Mouse (Mus musculus) MEL (cell line): ENCODE results near the gene Stat2. TPM values are rescaled to one million over a fixed set of nuclear protein-coding genes. Genes with fewer than 3 reads are reported as not detected.

Experiments used
- DNase-seq: peaks from one replicate; pipeline ENCODE4 v3.0.0; 2011; ENCODE audit warnings: low read depth, low spot score
- H3K27ac ChIP-seq: 2 replicates; pipeline ENCODE4 v1.5.1; 2012; ENCODE audit warnings: low read depth, mild to moderate bottlenecking, control low read depth, low read length, moderate library complexity; ENCODE audit not compliant: control insufficient read depth
- H3K27me3 ChIP-seq, 2 experiments: fragments of 150-350 bp in 1 of 2; sonication (generic) in 1 of 2; 2 replicates each; pipeline ENCODE4 v1.6.1; 2012; ENCODE audit warnings: low read length in 2 of 2, mild to moderate bottlenecking in 2 of 2, improper control_type of control experiment in 1 of 2, moderate library complexity in 1 of 2; ENCODE audit not compliant: insufficient read depth in 2 of 2, control insufficient read depth in 1 of 2
- H3K36me3 ChIP-seq, 2 experiments: 2 replicates each; pipeline ENCODE4 v1.6.1; 2012 to 2014; ENCODE audit warnings: low read length in 2 of 2, improper control_type of control experiment in 1 of 2, inconsistent platforms in 1 of 2, mild to moderate bottlenecking in 1 of 2; ENCODE audit not compliant: insufficient read depth in 2 of 2, control insufficient read depth in 1 of 2
- H3K4me1 ChIP-seq, 2 experiments: fragments of 150-350 bp in 1 of 2; sonication (generic) in 1 of 2; 2 replicates each; pipeline ENCODE4 v1.6.1; 2012; ENCODE audit warnings: low read length in 2 of 2, improper control_type of control experiment in 1 of 2, mild to moderate bottlenecking in 1 of 2; ENCODE audit not compliant: insufficient read depth in 2 of 2, control insufficient read depth in 1 of 2
- H3K4me3 ChIP-seq, 2 experiments: fragments of 150-350 bp in 1 of 2; sonication (generic) in 1 of 2; 2 replicates each; pipeline ENCODE4 v1.5.1; 2012; ENCODE audit warnings: low read depth in 2 of 2, low read length in 2 of 2, mild to moderate bottlenecking in 2 of 2, moderate library complexity in 2 of 2, control low read depth in 1 of 2, improper control_type of control experiment in 1 of 2; ENCODE audit not compliant: control insufficient read depth in 1 of 2, insufficient read depth in 1 of 2
- H3K79me2 ChIP-seq: 2 replicates; pipeline ENCODE4 v1.6.1; 2012; ENCODE audit warnings: mild to moderate bottlenecking, low read length, moderate library complexity; ENCODE audit not compliant: control insufficient read depth, poor library complexity, insufficient read depth
- H3K9ac ChIP-seq: 2 replicates; pipeline ENCODE4 v1.6.1; 2012; ENCODE audit warnings: low read depth, mild to moderate bottlenecking, control low read depth, low read length, moderate library complexity; ENCODE audit not compliant: control insufficient read depth, poor library complexity, severe bottlenecking
- H3K9me3 ChIP-seq: fragments of 150-350 bp; sonication (generic); replicated peaks from 2 replicates; pipeline ENCODE4 v1.6.1; 2012; ENCODE audit warnings: mild to moderate bottlenecking, low read length, improper control_type of control experiment, moderate library complexity; ENCODE audit not compliant: insufficient read depth
- CTCF ChIP-seq, 3 experiments: IDR thresholded peaks in 2 of 3; conservative IDR thresholded peaks in 1 of 3; 2 replicates each; pipeline ENCODE4 v1.5.1; 2011 to 2012; ENCODE audit warnings: low read length in 3 of 3, low read depth in 2 of 3, mild to moderate bottlenecking in 2 of 3, improper control_type of control experiment in 1 of 3, inconsistent platforms in 1 of 3, mixed read lengths in 1 of 3, moderate library complexity in 1 of 3; ENCODE audit not compliant: control insufficient read depth in 1 of 3, insufficient read depth in 1 of 3, poor library complexity in 1 of 3, severe bottlenecking in 1 of 3
- ELF1 ChIP-seq: IDR thresholded peaks from 2 replicates; pipeline ENCODE4 v1.6.1; 2014; ENCODE audit warnings: low read depth, mild to moderate bottlenecking, inconsistent platforms, low read length, improper control_type of control experiment, moderate library complexity
- GATA1 ChIP-seq: IDR thresholded peaks from 2 replicates; pipeline ENCODE4 v1.6.1; 2011; ENCODE audit warnings: low read depth, low read length, improper control_type of control experiment
- MAX ChIP-seq: IDR thresholded peaks from 2 replicates; pipeline ENCODE4 v1.6.1; 2011; ENCODE audit warnings: low read length, improper control_type of control experiment
- POLR2A ChIP-seq, 2 experiments: IDR thresholded peaks; 2 replicates each; pipeline ENCODE4 v1.6.1; 2011 to 2012; ENCODE audit warnings: low read length in 2 of 2, mild to moderate bottlenecking in 2 of 2, control low read depth in 1 of 2, improper control_type of control experiment in 1 of 2, low read depth in 1 of 2, moderate library complexity in 1 of 2; ENCODE audit not compliant: control insufficient read depth in 1 of 2, insufficient read depth in 1 of 2, poor library complexity in 1 of 2
- RAD21 ChIP-seq: IDR thresholded peaks from 2 replicates; pipeline ENCODE4 v1.6.1; 2011; ENCODE audit warnings: mild to moderate bottlenecking, low read depth, low read length, improper control_type of control experiment
- SMC3 ChIP-seq: IDR thresholded peaks from 2 replicates; pipeline ENCODE4 v1.6.1; 2011; ENCODE audit warnings: low read depth, low read length, improper control_type of control experiment
- TBP ChIP-seq: IDR thresholded peaks from 2 replicates; pipeline ENCODE4 v1.8.0; 2011; ENCODE audit warnings: low read depth, low read length, improper control_type of control experiment
- UBTF ChIP-seq: IDR thresholded peaks from 2 replicates; pipeline ENCODE4 v1.6.1; 2012; ENCODE audit warnings: low read depth, mild to moderate bottlenecking, inconsistent platforms, low read length, improper control_type of control experiment, moderate library complexity, borderline replicate concordance; ENCODE audit not compliant: insufficient read depth
- ZC3H11A ChIP-seq: IDR thresholded peaks from 2 replicates; pipeline ENCODE4 v1.6.1; 2012; ENCODE audit warnings: low read depth, mild to moderate bottlenecking, inconsistent platforms, low read length, improper control_type of control experiment
- ZKSCAN1 ChIP-seq: IDR thresholded peaks from 2 replicates; pipeline ENCODE4 v1.6.1; 2012; ENCODE audit warnings: low read depth, mild to moderate bottlenecking, inconsistent platforms, low read length, improper control_type of control experiment, moderate library complexity
- ZNF384 ChIP-seq: IDR thresholded peaks from 2 replicates; pipeline ENCODE4 v1.6.1; 2012; ENCODE audit warnings: low read depth, mild to moderate bottlenecking, inconsistent platforms, low read length, improper control_type of control experiment
- polyA plus RNA-seq, 2 experiments: library from polyadenylated mRNA; stranded (reverse) in 1 of 2; unstranded in 1 of 2; fragments of >175 nt in 1 of 2; fragments of >200 nt in 1 of 2; gene quantifications; 2 replicates each; pipeline versions ENCODE4 v1.2.1 to v1.2.4; 2012; ENCODE audit warnings: low replicate concordance in 2 of 2, low read depth in 1 of 2; ENCODE audit not compliant: insufficient read length in 2 of 2, insufficient read depth in 1 of 2, missing spikeins in 1 of 2
- total RNA-seq: library from RNA; depleted of rRNA; stranded (reverse); fragments of 300-350 nt; gene quantifications from 2 replicates; pipeline ENCODE4 v1.2.3, GENCODE M21; 2012

The Stat2 gene
- total and polyA plus RNA-seq, 3 experiments = 3.6 to 6.6 TPM; not detected in 1

DNA sequence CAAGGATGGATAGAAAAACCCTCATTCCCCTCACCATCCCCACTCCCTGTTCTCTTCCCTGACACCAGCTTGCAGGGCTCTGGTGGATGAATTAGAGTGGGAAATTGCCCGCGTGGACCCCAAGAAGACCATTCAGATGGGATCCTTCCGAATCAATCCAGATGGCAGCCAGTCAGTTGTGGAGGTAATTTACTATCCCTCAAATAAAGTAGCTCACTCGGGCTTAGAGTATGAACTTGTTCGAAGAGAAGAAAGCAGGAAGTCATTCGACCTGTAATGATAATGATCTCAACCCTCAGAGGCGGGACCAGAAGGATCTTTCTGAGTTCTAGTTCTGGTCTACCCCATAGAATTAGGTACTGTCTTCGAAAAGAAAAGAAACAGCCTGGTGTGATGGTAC is 53.2 kb downstream of the Stat2 start:
- Histone ChIP-seq H3K4me1 (peaks cover 2 to 9% of the 10 kb centered on the region in 2 experiments; a peak in 3 of 4 replicates), H3K9me3 (no peaks in the 10 kb centered on the region), H3K79me2 (peaks cover 14% of the 10 kb centered on the region), H3K4me3 (peak overlapping the region; percentile 85 to 96), H3K27me3 (no peaks in the 10 kb centered on the region), H3K9ac (peak overlapping the region; percentile 98), H3K27ac (peak overlapping the region; percentile 83), H3K36me3 (peaks cover 0 to 11% of the 10 kb centered on the region in 2 experiments; a peak in 2 of 4 replicates)
- TF ChIP-seq GATA1 (peak; percentile 64; the same call in 1 of the 2 replicates), POLR2A (IDR thresholded peaks at IDR 0.05; ENCODE audit: control insufficient read depth in 1 of 2, insufficient read depth in 1 of 2, low read depth in 1 of 2, low read length in 2 of 2, poor library complexity in 1 of 2) (peak in 1 of 2 experiments; percentile 58; a peak in 2 of 4 replicates), MAX (no peak), ELF1 (peak; percentile 65; the same call in 1 of the 2 replicates), TBP (peak; percentile 58)
- peak; percentile 70 for DNase-seq

DNA sequence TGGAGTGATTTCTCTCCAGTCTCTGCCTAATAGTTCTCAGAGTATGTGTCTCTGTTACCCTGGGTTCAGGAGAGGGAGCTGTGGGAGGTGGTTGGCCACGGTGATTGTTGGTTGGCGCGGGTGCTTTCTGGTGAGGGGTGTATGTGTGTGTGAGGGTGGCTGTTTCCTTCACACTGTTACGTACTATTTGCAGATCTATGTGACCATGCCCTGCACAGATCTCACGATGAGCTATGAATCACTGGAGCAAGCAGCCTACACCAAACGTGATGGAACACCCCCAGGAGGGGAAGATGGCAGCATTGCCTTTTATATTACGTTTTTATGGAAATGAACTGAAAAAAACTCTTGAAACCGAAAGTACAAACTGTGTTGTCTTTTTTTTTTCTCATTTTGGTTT is 56.5 kb downstream of the Stat2 start:
- Histone ChIP-seq H3K36me3 (peaks cover 0 to 14% of the 10 kb centered on the region in 2 experiments; a peak in 2 of 4 replicates), H3K4me3 (no peak overlapping the region), H3K79me2 (peaks cover 14% of the 10 kb centered on the region), H3K4me1 (peaks cover 2 to 13% of the 10 kb centered on the region in 2 experiments; a peak in 3 of 4 replicates), H3K9me3 (no peaks in the 10 kb centered on the region), H3K27me3 (no peaks in the 10 kb centered on the region), H3K27ac (no peak overlapping the region), H3K9ac (no peak overlapping the region)
- no peak for DNase-seq
- TF ChIP-seq ZC3H11A = no peak
- TF ChIP-seq UBTF = no peak

DNA sequence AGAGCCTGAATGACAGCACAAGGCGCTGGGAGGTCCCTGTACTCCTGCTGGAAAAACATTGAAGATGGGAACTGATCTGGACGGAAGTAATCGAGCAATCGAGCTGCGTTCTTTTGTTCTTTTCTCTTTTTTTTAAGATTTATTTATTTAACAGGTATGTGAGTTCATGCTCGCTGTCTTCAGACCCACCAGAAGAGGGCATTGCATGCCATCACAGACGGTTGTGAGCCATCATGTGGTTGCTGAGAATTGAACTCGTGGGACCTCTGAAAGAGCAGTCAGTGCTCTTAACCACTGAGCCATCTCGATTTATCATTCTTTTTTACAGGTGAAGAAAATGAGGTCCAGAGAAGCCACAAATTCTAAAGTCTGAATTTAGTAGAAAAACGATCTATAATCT is 57.3 kb downstream of the Stat2 start:
- H3K36me3 ChIP-seq = peaks cover 0 to 16% of the 10 kb centered on the region in 2 experiments; a peak in 2 of 4 replicates

More for the DNA sequence above, 57.3 kb downstream of the Stat2 start:
- Histone ChIP-seq H3K9ac (no peak overlapping the region), H3K4me1 (peaks cover 2 to 17% of the 10 kb centered on the region in 2 experiments; a peak in 3 of 4 replicates), H3K9me3 (no peaks in the 10 kb centered on the region), H3K27me3 (no peaks in the 10 kb centered on the region), H3K27ac (no peak overlapping the region), H3K79me2 (peaks cover 11% of the 10 kb centered on the region), H3K4me3 (no peak overlapping the region)
- TF ChIP-seq ZKSCAN1 (no peak), RAD21 (peak; percentile 35), ZNF384 (peak; percentile 36; the same call in 1 of the 2 replicates), CTCF (IDR thresholded peaks at IDR 0.05 in 2 of 3, conservative IDR thresholded peaks at IDR 0.05 in 1 of 3; ENCODE audit: control insufficient read depth in 1 of 3, insufficient read depth in 1 of 3, low read depth in 2 of 3, low read length in 3 of 3, poor library complexity in 1 of 3, severe bottlenecking in 1 of 3) (peak; percentile 21 to 65 (median 63); a peak in 5 of 6 replicates), SMC3 (peak; percentile 57)
- peak; percentile 62 for DNase-seq
